Mouse (Mus musculus): ENCODE data around the gene Rilp.

GRCm38 (mm10) chr11:75531469-75532242 lies 21.8 kb downstream of the Rilp start, which contains the start of gene Slc43a2:
- TF ChIP-seq POLR2A (IDR thresholded peaks at IDR 0.05; ENCODE audit: insufficient read depth, low read depth, low read length) (peak; percentile 8; the same call in 1 of the 2 replicates), CTCF (IDR thresholded peaks at IDR 0.05) (0 out of 2 replicates have a peak, but pooled peaks have one; percentile 1), EP300 (IDR thresholded peaks at IDR 0.05; ENCODE audit: insufficient read depth, low read depth, low read length) (no peak)

Measured in heart, adult 2 months (tissue).